Mouse (Mus musculus) common myeloid progenitor, adult 5-6 weeks (primary cell): Measurements from ENCODE around the gene Elk4. TPM values are rescaled to one million over a fixed set of nuclear protein-coding genes. Genes with fewer than 3 reads are reported as not detected.

ENCODE experiments used
- ATAC-seq: replicated peaks from 2 replicates; pipeline ENCODE4 v1.8.0; 2016; ENCODE audit warnings: low read depth, mild to moderate bottlenecking, moderate TSS enrichment, inconsistent platforms; ENCODE audit not compliant: poor library complexity, severe bottlenecking
- total RNA-seq: library from RNA; stranded (forward); fragments of 200-1000, 187-1606 nt; gene quantifications from 2 replicates; pipeline ENCODE4 v1.2.3, GENCODE M21; 2017

Gene Elk4
- total RNA-seq, 1 experiment from 2014 or later = 112 TPM

DNA sequence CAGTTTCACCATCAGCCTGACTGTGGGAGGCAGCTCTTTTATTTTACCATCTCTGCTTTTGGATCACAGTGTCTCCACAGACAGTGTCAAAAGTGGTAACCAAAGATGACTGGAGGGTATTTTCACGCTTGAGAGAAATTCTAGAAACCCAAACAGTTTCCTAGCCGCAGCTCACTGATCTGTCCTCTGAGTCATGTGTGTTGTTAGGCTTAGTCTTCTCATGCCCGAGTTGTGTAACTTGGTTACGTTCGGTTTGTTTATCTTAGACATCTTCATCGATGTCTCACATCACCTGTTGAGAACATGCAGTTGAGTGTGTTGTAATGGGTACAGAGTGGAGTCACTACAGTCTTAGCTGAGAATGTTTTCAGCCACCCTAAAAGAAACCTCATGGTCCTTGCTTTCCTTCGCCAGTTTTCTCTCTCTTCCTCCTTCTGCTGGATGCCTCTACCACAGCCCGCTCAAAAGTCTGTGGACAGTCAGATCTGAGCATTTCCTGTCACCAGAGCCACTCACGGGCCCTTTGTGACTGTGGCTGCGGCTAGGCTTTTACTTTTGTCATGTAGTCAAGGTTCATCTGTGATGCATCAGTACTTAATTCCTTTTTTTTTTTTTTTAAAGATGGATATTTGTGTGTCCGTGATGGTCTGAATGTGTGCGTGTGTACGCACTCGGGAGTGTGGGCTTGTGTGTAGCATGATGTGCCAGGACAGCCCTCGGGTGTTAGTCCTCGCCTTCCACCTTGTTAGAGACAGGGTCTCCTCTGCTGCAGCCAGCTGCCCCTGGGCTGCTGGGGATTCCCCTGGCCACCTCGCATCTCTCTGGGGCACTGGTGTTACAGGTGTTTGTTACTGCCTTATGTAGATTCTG is 3.5 kb downstream of the Elk4 start:
- peak; percentile 51 for ATAC-seq

DNA sequence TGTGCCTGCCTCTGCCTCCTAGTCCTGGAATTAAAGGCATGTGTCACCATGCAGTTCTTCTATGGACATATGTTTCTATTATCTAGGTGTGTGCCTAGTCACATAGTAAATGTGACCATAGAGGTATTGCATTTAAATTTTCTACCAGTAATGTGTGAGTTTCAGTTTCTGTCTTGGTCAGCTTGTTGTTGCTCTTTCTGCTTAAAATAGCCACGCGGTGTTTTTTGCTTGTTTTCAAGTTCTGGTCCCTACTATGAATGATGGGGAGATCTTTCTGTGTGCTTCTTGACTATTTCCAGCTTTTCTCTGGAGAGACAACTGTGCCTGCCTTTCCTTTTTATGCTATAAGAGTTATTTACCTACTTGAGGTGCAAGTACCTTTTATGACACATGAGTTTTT is 4.4 kb downstream of the Elk4 start:
- ATAC-seq = no peak

DNA sequence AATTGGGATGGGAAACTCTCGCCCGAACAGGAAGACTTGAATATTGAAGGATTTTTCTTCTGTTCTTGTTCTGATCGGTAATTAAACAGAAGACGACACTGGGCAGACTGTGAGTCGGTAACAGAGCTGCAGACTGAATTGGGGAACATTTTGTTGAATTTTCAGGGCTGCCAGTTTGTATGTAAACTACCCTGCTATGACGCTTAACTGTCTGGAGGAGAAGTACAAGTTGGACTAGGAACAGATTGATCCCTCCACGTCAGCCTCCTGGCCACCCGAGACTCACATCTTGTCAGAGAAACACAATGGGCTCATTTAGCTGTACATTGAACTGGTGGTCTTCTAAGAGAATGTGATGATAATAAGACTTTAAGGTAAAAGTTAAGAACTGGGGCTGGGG is 5.5 kb downstream of the Elk4 start:
- no peak for ATAC-seq

GRCm38 (mm10) chr1:132014800-132015199 is 7.4 kb downstream of the Elk4 start:
- no peak for ATAC-seq

DNA sequence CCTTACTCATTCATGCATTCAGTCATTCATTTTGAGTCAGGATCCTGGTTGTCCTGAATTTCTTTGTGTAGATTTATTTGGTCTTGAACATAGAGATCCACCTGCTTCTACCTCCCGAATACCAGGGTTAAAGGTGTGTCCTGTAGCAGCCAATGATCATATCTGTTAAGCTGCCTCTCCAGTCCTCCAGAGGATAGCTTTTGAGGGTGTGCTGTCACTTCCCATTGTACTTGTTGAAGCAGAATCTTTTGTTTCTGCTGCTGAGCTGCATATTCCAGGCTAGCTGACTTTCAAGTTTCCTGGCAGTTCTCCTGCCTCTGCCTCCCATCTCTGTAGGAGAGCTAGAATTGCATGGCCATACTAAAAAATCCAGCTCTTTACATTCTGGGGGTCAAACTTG is 9.3 kb downstream of the Elk4 start:
- ATAC-seq = no peak

- ATAC-seq = no peak
Measured at GRCm38 (mm10) chr1:132019876-132020275, 12.5 kb downstream of the Elk4 start.

GRCm38 (mm10) chr1:132022107-132022506 is 14.7 kb downstream of the Elk4 start:
- ATAC-seq = no peak

DNA sequence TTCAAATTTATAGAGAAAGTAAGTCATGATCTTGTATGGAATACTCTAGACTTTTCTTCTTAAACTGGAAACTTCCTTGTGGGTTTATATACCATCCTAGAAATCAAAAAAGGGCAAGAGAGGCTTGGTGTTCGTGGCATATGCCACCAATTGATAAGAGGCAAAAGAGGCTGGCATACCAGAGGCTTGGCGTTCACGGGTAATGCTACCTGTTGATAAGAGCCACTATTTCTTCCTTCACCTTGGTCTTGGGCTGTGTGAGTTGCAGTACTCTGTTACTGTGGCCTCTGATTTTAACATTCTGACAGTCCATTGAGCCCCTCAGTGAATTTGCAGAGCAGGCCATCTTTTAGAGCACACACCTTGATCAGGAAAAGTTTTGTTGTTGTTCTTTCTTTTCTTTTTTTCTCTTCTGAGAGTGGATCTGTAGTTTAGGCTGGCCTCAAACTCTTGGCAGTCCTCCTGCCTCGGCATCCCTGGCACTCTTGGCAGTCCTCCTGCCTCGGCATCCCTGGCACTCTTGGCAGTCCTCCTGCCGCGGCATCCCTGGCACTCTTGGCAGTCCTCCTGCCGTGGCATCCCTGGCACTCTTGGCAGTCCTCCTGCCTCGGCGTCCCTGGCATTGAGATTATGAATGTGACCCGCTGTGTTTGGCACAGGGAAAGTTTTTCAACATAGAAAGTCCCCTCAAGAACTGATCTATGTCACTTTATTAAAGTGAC is 19.7 kb downstream of the Elk4 start:
- ATAC-seq = peak; percentile 89

DNA sequence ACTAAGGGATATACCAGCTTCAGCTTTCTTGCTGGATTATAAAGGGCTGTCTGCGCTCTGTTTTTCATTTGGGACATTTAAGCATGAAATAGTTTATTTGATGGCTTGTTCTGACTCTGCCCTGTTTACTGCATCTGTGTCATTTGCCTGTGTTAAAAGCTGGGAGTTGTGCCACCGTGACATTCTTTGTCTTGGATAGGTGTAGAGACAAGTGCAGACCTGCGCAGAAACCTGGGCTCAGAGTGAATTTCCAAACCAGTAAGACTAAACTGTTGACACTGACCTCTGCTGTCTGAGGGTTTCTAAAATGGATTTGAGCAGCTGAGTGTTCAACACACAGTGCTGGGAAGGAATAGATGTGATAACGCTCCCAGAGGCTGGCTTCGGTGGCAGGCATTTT is 20.6 kb downstream of the Elk4 start:
- no peak for ATAC-seq

DNA sequence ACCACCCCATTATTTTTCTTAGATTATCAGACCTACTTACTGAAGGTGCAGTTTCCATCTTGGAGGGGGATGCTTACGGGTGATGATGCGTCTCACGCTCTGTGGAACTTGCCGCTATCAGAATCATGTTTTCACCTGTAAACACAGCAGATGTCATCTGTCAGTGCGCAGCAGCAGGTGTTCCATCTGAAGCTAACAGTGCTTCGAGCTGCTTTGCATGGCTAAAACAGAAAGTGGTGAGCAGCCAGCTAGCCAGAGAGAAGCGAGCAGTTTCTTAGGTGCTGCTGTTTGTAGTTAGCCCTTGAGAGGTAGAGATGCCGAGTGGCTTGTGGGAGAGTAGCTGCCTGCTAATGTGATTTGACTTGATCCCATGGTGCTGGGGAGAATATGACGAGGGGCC is 21.0 kb downstream of the Elk4 start:
- ATAC-seq = no peak

GRCm38 (mm10) chr1:132030574-132030973 is 23.2 kb downstream of the Elk4 start:
- ATAC-seq = 0 out of 2 replicates have a peak, but pooled peaks have one; percentile 46

DNA sequence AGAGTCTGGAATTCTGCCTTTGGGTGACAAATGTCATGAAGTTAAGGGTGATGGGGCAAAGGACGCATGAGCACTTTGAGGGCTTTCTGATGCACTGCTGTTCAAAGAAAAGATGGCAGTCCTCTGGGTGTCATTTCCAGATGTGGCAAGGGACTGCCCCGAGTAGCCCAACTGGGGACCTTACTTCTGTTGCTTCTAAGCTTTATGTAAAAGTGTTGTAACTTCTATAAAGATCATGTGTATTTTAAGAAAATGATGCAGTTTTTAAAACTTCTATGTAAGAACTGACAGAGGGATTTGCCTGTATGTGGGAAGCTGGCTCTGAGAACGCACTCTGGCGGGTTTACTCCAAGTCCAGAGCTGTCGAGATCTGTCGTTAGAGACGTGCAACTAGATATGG is 24.8 kb downstream of the Elk4 start:
- ATAC-seq = no peak

- ATAC-seq = no peak
Measured at GRCm38 (mm10) chr1:132037746-132038145, 30.3 kb downstream of the Elk4 start.

DNA sequence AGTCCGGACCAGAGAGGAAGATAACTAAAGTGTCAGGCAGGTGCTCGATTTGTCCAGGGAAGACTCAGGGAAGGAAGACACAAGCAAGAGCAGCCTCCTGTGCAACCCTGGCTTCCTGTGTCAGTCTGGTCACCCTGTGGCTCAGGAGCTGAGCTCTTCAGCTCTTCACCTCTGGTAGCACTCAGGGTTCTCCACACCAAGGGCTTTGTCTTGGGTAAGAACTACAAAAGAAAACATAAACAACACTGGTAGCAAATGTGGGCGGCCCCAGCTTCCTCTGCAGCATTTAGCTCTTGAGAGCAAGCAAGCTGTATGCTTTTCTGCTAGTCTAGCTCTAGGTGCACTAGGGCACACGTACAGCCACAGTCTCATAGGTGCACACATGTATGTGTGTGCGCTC is 31.3 kb downstream of the Elk4 start:
- no peak for ATAC-seq

GRCm38 (mm10) chr1:132040201-132040621 is 32.8 kb downstream of the Elk4 start:
- ATAC-seq = no peak

DNA sequence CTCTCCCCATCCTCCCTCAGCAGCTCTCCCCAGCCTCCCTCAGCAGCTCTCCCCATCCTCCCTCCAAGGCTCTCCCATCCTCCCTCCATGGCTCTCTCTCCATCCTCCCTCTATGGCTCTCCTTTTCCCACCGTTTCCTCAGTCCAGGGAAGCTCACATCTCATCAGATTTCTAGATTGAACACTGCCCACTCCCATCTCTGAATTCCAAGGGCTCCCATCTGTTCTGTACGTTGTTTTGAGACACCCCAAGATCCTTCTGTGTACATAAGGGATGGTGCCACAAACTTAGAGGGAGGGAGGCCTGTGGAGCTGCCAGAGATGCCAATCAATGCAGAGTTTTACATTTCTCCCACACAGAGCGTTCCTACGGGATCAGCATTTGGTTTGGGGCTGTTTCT is 36.4 kb downstream of the Elk4 start:
- no peak for ATAC-seq

DNA sequence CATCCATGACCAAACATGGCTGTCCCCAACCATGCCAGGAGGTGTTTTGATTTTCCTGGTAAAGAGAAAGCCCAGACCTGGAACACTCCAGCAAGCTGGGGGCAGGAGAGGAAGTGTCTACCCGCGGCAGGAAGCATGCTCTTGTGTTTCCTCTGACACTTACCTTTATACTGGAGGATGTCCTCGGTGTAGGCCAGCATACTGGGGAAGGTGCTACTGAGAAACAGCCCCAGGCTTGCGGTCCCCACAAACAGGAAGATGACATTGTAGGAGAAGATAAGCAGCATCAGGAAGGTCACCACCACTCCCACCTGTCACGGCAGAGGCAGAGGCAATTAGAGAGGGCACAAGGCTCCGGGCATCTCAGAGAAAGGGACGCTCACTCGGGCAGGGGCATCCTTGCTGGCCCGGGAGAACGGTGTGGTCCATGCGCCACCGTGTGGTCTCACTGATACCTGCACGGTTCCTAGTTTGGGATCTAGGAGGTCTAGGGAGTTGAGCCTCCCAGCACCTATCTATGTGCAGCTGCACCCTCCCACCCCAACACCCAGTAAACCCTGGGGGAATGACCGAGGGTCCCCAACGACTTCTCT is 38.8 kb downstream of the Elk4 start:
- ATAC-seq = peak; percentile 86

- no peak for ATAC-seq
Measured at GRCm38 (mm10) chr1:132051746-132052145, 44.3 kb downstream of the Elk4 start.

GRCm38 (mm10) chr1:132054387-132054786 is 47.0 kb downstream of the Elk4 start:
- peak; percentile 89 for ATAC-seq

DNA sequence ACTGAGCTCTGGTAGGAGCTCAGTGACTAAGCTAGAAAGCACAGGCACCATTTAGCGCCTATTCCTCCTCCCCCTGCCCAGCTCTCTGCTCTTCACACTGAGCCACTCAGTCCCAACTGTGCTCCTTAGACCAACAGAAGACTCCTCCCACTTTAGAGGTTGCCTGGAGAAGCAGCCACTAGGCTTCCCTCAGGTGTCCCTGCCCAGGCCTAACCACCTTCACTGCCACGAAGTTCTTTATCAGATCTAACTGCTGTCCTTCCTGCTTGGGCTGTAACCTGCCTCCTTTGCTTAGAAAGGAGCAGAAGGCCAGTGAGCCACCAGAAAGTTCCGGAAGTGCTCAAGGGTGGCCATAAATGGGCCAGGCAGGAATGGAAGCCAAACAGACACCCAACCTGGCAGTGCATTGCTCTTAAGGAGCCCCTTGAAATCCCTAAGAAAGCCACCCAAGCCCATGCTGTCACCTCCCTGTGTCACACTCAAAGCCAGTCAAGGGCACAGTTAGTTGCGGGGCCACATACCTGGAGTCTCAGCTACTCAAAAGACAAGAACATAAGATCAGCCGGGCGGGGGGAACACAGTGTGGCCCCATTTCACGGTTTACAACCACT is 47.8 kb downstream of the Elk4 start:
- no peak; the same call in 1 of the 2 replicates for ATAC-seq

DNA sequence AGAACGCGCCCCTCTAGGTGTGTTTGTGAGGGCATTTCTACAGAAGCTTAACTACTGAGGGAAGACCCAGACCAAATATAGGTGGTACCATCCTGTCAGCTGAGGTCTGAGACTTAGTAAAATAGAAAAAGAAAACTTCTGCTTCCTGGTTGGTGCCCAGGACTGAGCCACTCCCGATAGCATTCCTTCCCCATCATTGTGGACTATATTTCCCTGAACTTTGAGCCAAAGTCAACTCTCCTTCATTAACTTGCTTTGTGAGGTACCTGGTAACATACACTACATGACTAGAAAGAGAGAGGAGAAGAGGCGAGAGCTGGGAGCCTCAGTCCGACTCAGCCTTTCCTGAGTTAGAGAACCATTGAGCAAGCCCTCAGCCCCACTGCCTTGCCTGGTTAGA is 51.2 kb downstream of the Elk4 start:
- ATAC-seq = no peak
